Mouse (Mus musculus) lung, embryonic 16.5 days (tissue): ENCODE results near the gene Pde8b. TPM values are rescaled to one million over a fixed set of nuclear protein-coding genes. Genes with fewer than 3 reads are reported as not detected.

ENCODE experiments used
- ATAC-seq: fragments of 200-750 bp; cut with Nextera tagmentation; 2 replicates; pipeline ENCODE4 v1.8.0; 2017; ENCODE audit warnings: low read depth, mild to moderate bottlenecking, moderate library complexity
- H3K27ac ChIP-seq: fragments of 300-500 bp; sonication (generic); 2 replicates; pipeline ENCODE4 v1.5.1; 2014; ENCODE audit warnings: mild to moderate bottlenecking, control low read depth, low read length
- H3K27me3 ChIP-seq: fragments of 300-500 bp; sonication (generic); 2 replicates; pipeline ENCODE4 v1.6.1; 2014; ENCODE audit warnings: low read depth, low read length, mixed read lengths; ENCODE audit not compliant: control insufficient read depth, insufficient read depth
- H3K36me3 ChIP-seq: fragments of 300-500 bp; sonication (generic); 2 replicates; pipeline ENCODE4 v1.6.1; 2014; ENCODE audit warnings: low read length; ENCODE audit not compliant: control insufficient read depth, insufficient read depth
- H3K4me1 ChIP-seq: fragments of 300-500 bp; sonication (generic); replicated peaks from 2 replicates; pipeline ENCODE4 v1.6.1; 2014; ENCODE audit warnings: low read length, mixed read lengths; ENCODE audit not compliant: control insufficient read depth, insufficient read depth
- H3K4me2 ChIP-seq: fragments of 300-500 bp; sonication (generic); 2 replicates; pipeline ENCODE4 v1.6.1; 2014; ENCODE audit warnings: low read depth, low read length, control low read depth
- H3K4me3 ChIP-seq: fragments of 300-500 bp; sonication (generic); 2 replicates; pipeline ENCODE4 v1.5.1; 2014; ENCODE audit warnings: mild to moderate bottlenecking, low read length, control low read depth
- H3K9ac ChIP-seq: fragments of 300-500 bp; sonication (generic); 2 replicates; pipeline ENCODE4 v1.6.1; 2014; ENCODE audit warnings: low read length, control low read depth
- H3K9me3 ChIP-seq: fragments of 300-500 bp; sonication (generic); 2 replicates; pipeline ENCODE4 v1.6.1; 2016; ENCODE audit warnings: low read length; ENCODE audit not compliant: control insufficient read depth
- WGBS: fragments of 180-500 bp; shearing (Covaris S2); extraction: QIAGEN DNeasy Blood & Tissue Kit; methylation state at CpG from one replicate; pipeline ENCODE4 v1.1.7; 2014; 5-methylcytosine and 5-hydroxymethylcytosine counted together
- polyA plus RNA-seq: library from polyadenylated mRNA; unstranded; fragments of >200 nt; fragmentation: Nextera tagmentation; extraction: Ambion mirVana; gene quantifications from 2 replicates; pipeline ENCODE4 v1.2.1, GENCODE M21; 2015

The Pde8b gene
- polyA plus RNA-seq, 1 experiment from 2014 or later, result 9.4 TPM

DNA sequence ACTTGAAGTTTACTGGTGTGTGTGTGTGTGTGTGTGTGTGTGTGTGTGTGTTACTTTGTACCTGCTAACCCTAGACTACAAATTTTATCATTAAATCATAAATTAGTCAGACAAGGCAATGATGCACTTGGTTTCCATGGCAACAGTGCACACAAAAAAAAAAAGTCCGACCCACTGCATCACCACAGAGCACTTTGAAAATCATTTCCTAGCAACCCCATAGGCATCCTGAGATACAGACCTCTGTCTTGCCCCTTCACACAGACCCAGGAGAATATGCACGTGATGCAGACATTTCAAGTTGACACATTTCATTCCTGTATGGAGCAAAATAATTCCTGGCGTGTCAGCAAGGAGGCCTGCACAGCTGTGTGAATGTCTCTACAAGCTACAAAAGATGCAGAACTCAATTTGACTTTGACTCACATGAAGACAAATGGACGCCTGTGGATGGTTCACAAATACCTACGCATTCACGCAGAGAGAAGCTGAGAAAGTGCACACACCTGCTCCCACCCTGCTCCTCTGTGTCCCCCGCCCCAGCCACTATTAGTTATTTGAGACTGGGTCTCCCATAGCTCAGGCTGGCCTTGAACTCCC lies 53.9 kb downstream of the Pde8b start:
- Histone ChIP-seq H3K9me3 (no peaks in the 10 kb centered on the region), H3K4me2 (no peak overlapping the region), H3K27me3 (no peaks in the 10 kb centered on the region), H3K4me3 (no peak overlapping the region), H3K9ac (no peak overlapping the region), H3K4me1 (no peaks in the 10 kb centered on the region; the same call in 1 of the 2 replicates), H3K27ac (no peak overlapping the region), H3K36me3 (no peaks in the 10 kb centered on the region)
- no peak for ATAC-seq
- WGBS, result 76% methylated on average over 7 of the region's 7 CpGs

DNA sequence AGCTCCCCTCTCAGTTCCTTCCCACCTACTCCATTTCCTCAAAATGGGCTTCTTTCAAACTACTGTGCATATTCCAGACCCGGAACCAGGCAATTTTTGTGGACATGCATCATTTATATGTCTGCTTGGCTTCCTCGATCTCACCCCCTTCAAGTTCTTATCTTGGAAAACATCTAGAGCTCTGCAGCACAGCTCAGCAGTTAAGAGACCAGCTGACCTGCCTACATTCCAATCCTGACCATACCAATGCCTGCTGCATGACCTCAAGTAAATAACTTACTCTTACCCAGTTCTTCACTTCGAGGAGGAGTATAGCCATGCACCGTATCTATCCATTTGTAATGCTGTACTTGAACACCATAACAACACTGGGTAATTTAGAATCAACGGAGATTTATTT lies 58.2 kb downstream of the Pde8b start:
- H3K9me3 ChIP-seq, result no peaks in the 10 kb centered on the region
- no peak overlapping the region for H3K27ac ChIP-seq
- H3K9ac ChIP-seq, result no peak overlapping the region
- H3K27me3 ChIP-seq, result no peaks in the 10 kb centered on the region
- WGBS, result 54% methylated on average over 5 of the region's 5 CpGs
- no peaks in the 10 kb centered on the region; the same call in 1 of the 2 replicates for H3K4me1 ChIP-seq
- no peak overlapping the region for H3K4me3 ChIP-seq
- no peaks in the 10 kb centered on the region for H3K36me3 ChIP-seq
- H3K4me2 ChIP-seq, result no peak overlapping the region
- 0 out of 2 replicates have a peak, but pooled peaks have one; percentile 41 for ATAC-seq

DNA sequence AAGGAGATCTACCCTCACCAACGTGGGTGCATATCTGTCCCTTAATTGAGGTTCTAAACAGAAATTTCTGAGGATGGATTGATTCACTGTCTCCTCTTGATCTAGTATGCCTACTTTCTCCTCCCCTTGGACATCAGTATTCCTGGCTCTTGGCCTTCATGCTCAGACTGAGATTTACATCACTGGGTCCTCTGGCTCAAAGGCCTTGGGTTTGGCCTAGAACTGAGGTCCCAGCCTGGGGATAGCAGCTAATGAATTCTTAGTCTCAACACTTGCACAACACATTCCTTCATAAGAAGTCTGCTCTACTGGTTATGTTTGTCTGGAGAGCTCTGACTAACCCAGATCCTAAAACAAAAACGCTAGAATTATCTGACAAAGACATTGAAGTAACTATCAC lies 61.0 kb downstream of the Pde8b start:
- no peak overlapping the region for H3K9ac ChIP-seq
- H3K4me3 ChIP-seq, result no peak overlapping the region
- H3K27me3 ChIP-seq, result no peaks in the 10 kb centered on the region
- no peak for ATAC-seq
- H3K4me2 ChIP-seq, result no peak overlapping the region
- peaks cover 6% of the 10 kb centered on the region; the same call in 1 of the 2 replicates for H3K4me1 ChIP-seq
- H3K27ac ChIP-seq, result no peak overlapping the region
- H3K36me3 ChIP-seq, result no peaks in the 10 kb centered on the region
- no peaks in the 10 kb centered on the region for H3K9me3 ChIP-seq
- 78% methylated on average over 2 of the region's 2 CpGs for WGBS

DNA sequence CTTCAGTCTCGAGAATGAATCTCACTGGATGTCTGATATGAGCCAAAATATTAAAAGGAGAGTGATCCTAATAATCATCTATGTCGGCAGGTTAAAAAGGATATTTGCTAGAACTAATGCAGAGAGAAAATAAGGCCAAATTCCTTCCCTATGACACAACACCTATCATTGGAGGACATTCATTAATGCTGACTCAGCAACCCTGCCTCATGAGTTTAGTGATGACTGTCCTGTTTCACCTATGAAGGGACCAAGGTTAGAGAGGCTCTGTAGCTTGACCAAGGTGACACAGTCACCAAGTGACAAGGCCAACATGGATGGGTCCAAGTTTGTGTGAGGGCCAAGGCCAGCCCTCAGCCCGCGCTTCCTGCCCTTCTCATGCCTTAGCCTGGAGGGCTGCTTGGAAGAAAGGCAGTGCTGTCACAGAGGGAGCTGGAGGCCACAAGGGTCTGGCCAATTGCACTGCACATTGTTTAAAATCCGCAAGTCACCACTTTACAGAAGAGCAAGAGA lies 62.9 kb downstream of the Pde8b start:
- Histone ChIP-seq H3K9me3 (no peaks in the 10 kb centered on the region), H3K27me3 (no peaks in the 10 kb centered on the region), H3K4me2 (no peak overlapping the region), H3K27ac (no peak overlapping the region), H3K4me3 (no peak overlapping the region), H3K9ac (no peak overlapping the region), H3K36me3 (no peaks in the 10 kb centered on the region), H3K4me1 (peaks cover 6% of the 10 kb centered on the region; the same call in 1 of the 2 replicates)
- no peak for ATAC-seq
- WGBS, result 87% methylated on average over 5 of the region's 5 CpGs

DNA sequence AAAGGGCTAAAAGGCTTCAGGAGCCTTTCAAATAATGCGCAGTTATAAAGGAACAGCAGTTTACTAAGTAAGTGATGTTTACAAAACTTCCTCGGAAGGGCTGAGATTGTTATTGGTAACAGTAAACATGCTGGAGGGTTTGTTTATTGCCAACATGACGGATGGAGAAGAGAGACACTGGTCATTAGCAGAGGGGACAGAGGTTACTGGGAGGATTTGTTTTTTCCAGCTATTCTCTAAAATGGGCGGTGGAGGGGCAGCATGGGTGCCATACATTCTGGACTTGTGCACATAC lies 63.4 kb downstream of the Pde8b start:
- no peaks in the 10 kb centered on the region for H3K36me3 ChIP-seq
- no peaks in the 10 kb centered on the region for H3K27me3 ChIP-seq
- ATAC-seq, result no peak
- WGBS, result 37% methylated on average over 4 of the region's 4 CpGs
- H3K9ac ChIP-seq, result no peak overlapping the region
- H3K4me3 ChIP-seq, result no peak overlapping the region
- H3K9me3 ChIP-seq, result no peaks in the 10 kb centered on the region
- H3K4me2 ChIP-seq, result no peak overlapping the region
- no peak overlapping the region for H3K27ac ChIP-seq
- peaks cover 6% of the 10 kb centered on the region; the same call in 1 of the 2 replicates for H3K4me1 ChIP-seq

DNA sequence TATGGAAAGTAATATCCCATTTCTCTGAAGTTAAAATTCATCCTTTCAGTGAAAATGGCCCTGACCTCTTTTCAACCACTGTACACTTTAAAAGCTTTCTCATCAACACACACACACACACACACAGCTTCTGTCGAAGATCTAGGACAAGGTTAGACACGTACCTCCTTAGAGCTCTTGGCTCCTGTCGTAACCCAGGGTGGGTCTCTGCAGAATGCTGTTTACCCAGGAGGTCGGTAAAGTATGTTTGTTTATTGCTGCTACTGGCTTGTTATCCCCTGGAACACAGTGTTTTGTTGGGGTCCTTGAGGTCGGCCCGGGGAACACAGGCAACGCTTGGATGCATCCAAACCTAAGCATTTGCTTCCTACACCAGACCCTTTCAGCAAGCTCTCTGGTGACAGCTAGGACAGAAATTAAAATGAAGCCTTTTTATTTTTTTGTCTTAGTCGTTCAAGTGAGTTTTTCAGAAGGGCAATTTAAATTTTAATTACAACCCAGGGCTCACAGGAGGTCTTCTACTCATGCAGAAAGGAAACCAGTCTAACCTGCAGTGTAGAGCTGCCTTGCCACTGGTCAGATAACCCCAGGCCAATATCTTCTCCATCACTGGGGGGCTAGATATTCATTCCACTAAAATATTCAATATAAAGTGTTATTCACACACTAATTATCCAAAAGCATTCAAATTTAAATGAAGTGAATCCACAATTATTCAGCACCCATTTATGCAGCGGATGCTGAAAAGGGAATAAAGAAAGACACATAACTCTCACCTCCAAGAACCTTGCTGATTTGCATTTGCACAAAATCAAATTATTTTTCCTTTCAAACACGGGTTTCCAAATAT lies 64.0 kb downstream of the Pde8b start:
- 27% methylated on average over 10 of the region's 10 CpGs for WGBS
- Histone ChIP-seq H3K9ac (no peak overlapping the region), H3K27ac (no peak overlapping the region), H3K4me3 (no peak overlapping the region), H3K27me3 (no peaks in the 10 kb centered on the region), H3K9me3 (no peaks in the 10 kb centered on the region), H3K36me3 (no peaks in the 10 kb centered on the region), H3K4me1 (peaks cover 6% of the 10 kb centered on the region; the same call in 1 of the 2 replicates), H3K4me2 (no peak overlapping the region)
- no peak for ATAC-seq

DNA sequence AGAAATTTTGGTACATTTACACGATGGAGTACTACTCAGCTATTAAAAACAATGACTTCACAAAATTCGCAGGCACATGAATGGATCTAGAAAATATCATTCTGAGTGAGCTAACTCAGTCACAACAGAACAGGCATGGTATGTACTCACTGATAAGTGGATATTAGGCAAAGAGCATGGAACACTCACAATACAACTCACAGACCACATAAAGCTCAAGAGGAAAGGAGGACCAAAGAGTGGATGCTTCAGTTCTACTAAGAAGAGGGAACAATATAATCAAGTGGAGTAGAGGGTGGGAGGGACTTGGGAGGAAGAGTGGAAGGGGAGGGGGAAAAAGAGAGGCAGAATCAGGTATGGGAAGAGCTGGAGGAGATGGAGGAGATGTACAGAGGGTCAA lies 66.5 kb downstream of the Pde8b start:
- no peak overlapping the region for H3K27ac ChIP-seq
- H3K4me3 ChIP-seq, result no peak overlapping the region
- no peaks in the 10 kb centered on the region for H3K27me3 ChIP-seq
- H3K36me3 ChIP-seq, result no peaks in the 10 kb centered on the region
- H3K9me3 ChIP-seq, result no peaks in the 10 kb centered on the region
- H3K9ac ChIP-seq, result no peak overlapping the region
- no peak overlapping the region for H3K4me2 ChIP-seq
- 86% methylated on average over 2 of the region's 2 CpGs for WGBS
- H3K4me1 ChIP-seq, result peaks cover 6% of the 10 kb centered on the region; the same call in 1 of the 2 replicates
- no peak for ATAC-seq

DNA sequence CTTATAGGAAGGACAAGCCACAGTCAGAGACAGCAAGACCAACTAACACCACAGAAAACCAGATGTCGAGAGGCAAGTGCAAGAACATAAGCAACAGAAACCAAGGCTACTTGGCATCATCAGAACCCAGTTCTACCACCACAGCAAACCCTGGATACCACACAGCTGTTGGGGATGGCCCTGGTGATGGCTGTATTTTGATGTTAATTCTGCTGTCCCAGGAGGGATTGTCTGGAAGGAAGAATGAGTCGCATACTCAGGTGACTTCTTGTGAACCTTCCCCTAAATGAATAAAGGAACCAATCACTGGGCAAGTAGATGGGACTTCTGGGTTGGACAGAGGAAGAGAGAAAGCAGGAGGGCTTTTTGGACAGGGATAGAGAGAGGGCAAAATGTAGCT lies 69.9 kb downstream of the Pde8b start:
- H3K27me3 ChIP-seq, result no peaks in the 10 kb centered on the region
- ATAC-seq, result no peak
- H3K4me3 ChIP-seq, result no peak overlapping the region
- no peak overlapping the region for H3K27ac ChIP-seq
- no peaks in the 10 kb centered on the region for H3K9me3 ChIP-seq
- no peaks in the 10 kb centered on the region for H3K36me3 ChIP-seq
- H3K9ac ChIP-seq, result no peak overlapping the region
- WGBS, result 91% methylated on average over 2 of the region's 2 CpGs
- no peaks in the 10 kb centered on the region for H3K4me1 ChIP-seq
- no peak overlapping the region for H3K4me2 ChIP-seq

DNA sequence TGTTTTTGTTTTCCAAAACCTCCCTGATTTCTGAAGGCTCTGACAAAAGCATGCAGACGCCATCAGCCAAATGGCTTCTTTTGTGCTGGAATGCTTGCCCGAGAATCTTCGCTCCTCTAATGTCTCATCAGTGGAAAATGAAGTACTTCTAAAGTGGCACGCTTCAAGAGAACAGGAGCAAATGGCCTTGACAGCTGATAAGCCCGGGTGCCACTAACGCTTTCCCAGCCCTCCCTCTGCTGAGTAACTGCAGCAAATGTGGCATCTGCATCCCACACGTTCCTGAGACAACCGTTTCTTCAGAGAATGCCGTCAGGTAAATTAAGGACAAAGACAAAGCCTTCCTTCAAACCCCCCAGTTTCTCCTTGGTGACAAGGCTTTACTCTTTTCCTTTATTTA lies 72.8 kb downstream of the Pde8b start:
- Histone ChIP-seq H3K4me3 (no peak overlapping the region), H3K9me3 (no peaks in the 10 kb centered on the region), H3K4me1 (no peaks in the 10 kb centered on the region), H3K27me3 (no peaks in the 10 kb centered on the region), H3K9ac (no peak overlapping the region), H3K36me3 (no peaks in the 10 kb centered on the region), H3K4me2 (no peak overlapping the region), H3K27ac (no peak overlapping the region)
- WGBS, result 19% methylated on average over 9 of the region's 9 CpGs
- no peak for ATAC-seq
